Mouse (Mus musculus): Measurements from ENCODE around the gene Uhrf2.

The Uhrf2 gene

GRCm38 (mm10) chr19:30029894-30030635 lies at the start of gene Uhrf2:
Gene Uhrf2, plus strand, starts transcription at chr19:30030513.
- WGBS: 1% methylated on average over 74 of the region's 74 CpGs

DNA sequence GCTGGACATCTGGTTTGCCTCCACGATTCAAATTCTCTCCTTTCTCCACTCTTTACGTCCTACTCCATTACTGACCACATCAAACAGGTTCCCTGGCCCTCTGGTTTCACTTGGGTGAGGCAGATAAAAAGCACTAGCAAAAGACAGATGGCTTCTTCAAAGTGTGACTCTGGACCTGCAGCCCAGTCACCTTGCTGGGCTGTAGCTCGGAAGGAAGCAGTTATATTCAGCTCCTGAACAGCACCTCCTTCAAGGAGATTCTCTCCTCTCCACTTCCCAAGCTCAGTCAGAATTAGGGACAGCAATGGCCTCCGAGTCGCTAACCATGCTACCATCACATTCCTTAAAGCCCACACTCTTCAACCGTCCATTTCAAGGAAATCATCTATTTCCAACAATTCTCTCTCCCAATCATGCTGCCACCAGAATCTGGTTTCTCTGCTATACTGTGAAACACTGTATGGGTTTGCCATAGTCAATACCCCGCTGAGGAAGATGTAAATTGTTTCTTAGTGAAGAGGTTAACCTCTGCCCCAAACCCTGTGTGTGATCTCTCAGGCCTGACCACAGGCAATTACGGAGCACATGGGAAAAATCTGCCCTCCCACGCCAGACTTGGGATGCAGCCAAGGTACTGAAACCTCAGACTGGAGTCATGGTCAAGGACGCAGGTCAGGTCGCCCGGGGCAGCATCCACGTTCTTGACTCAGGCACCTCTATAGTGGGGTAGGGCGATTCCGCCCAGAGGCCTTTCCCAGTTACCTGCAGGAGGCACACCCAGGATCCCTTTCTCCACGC lies 45.9 kb upstream of the Uhrf2 start:
- 87% methylated on average over 16 of the region's 16 CpGs for WGBS

DNA sequence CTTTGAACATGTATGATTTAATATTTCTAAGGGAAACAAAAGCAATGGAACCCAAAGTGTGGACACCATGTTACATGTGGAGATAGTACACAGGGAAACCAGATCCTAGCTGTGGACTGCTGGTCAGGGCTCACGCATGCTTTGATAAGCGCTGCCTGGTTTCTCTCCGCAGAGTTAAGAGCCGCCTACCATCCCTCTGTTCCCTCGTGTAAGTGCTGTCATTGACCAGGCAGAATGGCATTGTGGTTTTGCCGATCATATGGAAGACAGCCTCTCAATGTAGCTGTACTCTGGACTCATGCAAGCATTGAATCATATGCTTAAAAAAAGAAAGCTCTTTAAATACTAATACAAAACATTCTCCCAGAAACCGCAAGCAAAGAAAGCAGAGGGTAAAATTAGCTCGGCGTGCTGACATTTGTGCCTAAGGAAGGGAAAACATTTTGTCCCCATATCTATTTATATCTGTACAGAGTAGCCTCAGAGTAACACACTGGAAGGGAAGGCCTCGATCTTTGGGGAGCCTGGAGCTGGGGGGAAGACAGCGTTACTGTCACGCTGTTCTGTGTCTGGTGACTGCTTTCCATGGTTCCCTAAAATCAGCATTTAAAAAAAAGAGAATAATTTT lies 43.7 kb upstream of the Uhrf2 start:
- 52% methylated on average over 12 of the region's 12 CpGs for WGBS

DNA sequence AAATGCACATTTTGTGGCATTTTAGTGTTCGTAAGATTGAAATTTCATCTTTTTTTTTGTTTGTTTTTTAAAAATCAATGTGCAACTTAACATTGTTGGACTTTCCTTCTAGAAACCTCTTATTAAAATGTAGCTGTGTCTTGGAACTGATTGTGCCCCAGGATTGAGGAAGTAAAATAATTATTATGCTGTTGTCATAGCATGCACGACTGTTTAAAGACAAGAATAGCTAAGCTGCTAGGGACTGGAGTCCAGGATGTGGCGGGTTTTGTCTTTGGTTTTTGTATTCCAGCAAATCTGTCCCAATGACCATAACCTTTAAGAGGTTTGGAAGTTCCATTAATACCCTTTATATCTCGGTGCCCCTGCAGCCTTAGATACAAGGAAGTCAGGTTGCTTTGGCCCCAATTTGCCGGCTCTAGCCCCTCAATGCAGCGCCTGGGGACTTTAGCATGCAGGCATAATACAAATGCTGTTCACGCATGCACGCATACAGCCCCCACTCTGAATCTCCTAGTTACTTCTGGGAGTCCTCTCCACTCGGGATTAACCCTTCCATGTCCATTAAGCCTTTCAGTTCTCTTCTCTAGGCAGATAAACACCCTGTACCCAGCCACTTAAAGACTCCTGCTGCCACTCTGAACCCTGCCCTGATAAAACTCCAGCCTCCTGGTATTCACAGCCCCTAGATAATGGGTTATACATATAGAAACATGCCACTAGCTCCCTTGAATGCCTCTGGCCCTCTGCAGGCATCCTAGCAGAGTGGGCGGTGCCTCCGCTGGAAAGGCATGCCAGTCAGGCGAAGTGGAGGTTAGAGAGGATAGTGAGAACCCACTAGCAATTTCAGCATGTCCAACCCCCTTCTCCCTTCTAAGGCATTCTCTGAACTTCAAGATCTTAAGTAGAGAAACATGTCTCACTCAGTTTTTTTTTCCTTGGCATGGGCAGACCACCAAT lies 29.6 kb upstream of the Uhrf2 start:
- WGBS: 51% methylated on average over 12 of the region's 12 CpGs

- WGBS: 88% methylated on average over 6 of the region's 6 CpGs
These were observed 28.8 kb upstream of the Uhrf2 start for GRCm38 (mm10) chr19:30001550-30001949.

GRCm38 (mm10) chr19:30003621-30004020 lies 26.7 kb upstream of the Uhrf2 start, which contains the start of gene Trpd52l3:
Gene Trpd52l3, plus strand, starts transcription at chr19:30003790.
- 96% methylated on average over 9 of the region's 9 CpGs for whole genome bisulfite sequencing

- 82% methylated on average over 3 of the region's 3 CpGs for WGBS
These were observed 23.9 kb upstream of the Uhrf2 start for GRCm38 (mm10) chr19:30006371-30006770.

GRCm38 (mm10) chr19:30010520-30011296 lies 19.6 kb upstream of the Uhrf2 start:
- 44% methylated on average over 13 of the region's 13 CpGs for WGBS

DNA sequence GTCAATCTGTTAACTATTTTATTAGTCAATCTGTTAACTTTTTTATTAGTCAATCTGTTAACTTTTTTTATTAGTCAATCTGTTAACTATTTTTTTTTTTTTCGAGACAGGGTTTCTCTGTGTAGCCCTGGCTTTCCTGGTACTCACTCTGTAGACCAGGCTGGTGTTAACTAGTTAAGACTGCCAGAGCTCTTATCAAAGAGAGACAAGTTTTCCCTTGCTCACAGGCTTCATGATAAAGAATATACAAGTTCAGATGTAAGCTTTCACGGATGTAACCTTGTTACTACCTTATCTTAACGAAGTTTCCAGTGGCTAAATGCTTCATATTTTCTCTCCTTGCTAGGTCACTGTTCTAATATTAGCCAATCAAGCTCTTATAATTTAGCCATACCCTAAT lies 16.0 kb upstream of the Uhrf2 start:
- WGBS: 85% methylated on average over 3 of the region's 3 CpGs

- 88% methylated on average over 6 of the region's 6 CpGs for WGBS
These were observed 14.2 kb upstream of the Uhrf2 start for GRCm38 (mm10) chr19:30016156-30016555.

DNA sequence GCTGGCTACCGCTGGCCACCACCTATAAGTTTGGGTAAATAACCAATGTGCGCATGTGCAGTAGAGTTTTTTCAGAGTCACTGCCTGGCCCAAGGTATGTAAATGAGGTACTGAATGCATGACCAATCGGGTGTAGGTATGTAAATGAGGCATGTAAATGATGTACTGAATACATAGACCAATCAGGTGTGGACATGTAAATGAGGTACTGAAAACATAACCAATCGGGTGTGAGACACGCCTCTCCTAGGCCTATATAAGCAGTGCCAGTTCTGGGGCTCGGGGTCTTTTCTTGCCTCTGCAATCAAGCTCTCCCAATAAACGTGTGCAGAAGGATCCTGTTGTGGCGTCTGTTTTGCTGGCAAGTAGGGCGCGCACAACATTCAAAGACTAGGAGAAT lies 6.9 kb upstream of the Uhrf2 start:
- 94% methylated on average over 10 of the region's 10 CpGs for WGBS

- 54% methylated on average over 11 of the region's 11 CpGs for WGBS
These were observed 1.2 kb upstream of the Uhrf2 start for GRCm38 (mm10) chr19:30029002-30029710.

DNA sequence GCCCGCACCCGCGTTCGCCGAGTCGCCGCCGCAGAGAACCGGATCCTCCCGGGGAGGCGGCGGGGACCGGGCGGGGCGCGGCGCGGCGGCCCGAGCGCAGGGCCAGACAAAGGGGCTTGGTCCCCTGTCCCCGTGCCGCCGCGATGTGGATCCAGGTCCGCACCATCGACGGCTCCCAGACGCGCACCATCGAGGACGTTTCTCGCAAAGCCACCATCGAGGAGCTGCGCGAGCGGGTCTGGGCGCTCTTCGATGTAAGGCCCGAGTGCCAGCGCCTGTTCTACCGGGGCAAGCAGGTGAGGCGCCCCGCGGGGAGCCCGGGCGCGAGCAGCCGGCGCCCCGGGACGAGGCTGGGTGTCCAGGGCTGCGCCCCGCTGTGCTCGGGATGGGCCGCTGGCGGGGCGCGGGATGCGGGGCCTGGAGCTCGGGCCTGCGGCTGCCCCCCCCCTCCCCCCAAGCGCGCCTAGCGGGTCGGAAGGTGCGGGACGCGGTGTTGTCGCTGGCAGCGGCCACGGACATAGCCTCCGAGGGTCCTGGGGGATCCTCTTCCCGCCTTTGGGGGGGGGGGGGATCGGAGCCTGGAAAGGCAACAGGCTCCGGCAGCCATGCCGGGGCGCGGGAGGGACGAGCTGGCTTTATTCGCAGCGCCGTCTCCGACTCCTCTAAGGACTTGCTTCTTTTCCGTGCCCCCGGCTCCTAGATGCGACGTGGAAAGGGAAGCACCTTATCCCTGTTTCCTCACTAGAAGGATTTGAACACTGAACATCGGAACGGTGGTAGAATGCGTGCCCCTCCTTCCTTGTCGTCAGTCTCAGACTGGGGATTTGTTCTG lies 539 bp downstream of the Uhrf2 start:
- whole genome bisulfite sequencing: under 1% methylated on average over 92 of the region's 92 CpGs

DNA sequence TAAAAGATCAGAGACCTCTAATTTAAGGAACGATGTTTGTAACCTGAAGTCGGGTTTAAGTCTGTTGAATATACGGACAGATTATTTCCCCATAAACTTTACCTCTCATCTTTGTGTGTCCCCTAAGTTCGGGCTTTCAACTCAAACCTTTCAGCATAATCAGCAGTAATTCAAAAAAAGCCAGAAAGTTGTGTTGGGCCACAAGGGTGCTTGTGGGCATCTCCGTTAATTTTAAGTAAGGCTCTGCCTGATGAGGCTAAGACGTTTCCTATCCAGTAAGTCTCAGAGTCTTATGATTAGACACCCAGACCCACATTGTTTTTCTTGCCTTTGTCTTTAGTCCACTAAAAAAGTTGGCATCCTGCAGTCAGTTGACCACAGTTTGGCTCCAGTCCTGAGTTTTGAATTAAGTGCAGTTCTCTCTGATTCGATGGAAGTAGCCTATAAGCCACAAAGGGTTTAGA lies 1.2 kb downstream of the Uhrf2 start:
- under 1% methylated on average over 7 of the region's 7 CpGs for WGBS

GRCm38 (mm10) chr19:30032206-30032605 lies 1.9 kb downstream of the Uhrf2 start:
- WGBS: 62% methylated on average over 3 of the region's 3 CpGs

DNA sequence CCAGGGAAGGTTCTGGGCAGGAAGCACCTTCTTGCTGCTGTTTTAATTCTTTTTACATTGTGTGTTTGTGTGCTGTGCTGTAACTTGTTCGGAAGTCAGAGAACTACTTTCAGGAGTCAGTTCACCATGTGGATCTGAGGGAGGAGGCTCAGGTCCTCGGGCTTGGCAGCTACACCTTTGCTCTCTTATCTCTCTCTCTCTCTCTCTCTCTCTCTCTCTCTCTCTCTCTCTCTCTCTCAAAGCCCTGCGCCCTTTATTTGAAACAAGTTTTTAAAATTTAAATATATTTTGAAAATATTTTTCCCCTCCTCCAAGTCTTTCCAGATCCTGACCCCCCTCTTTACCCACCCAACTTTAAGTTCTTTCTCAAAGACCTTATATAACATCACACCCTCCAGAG lies 5.0 kb downstream of the Uhrf2 start:
- WGBS: 73% methylated on average over 3 of the region's 3 CpGs

DNA sequence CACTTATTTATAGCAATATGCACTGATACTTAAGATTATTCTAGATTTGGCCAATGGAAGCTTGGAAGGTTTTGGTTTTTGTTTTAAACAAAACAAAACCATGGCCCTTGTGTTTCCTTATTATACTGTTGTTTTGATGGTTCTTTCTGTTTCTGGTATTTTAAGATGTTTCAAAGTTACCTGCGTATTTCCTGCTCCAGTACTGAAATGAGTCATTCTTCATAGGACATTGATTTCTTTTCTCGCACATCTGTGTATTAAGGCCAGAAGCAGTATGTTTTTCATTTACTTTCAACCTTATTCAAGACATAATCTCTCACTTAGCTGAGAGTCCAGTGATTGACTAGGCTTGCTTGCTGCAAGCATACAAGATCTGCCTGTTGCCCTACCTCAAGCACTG lies 13.4 kb downstream of the Uhrf2 start:
- WGBS: 91% methylated on average over 2 of the region's 2 CpGs

DNA sequence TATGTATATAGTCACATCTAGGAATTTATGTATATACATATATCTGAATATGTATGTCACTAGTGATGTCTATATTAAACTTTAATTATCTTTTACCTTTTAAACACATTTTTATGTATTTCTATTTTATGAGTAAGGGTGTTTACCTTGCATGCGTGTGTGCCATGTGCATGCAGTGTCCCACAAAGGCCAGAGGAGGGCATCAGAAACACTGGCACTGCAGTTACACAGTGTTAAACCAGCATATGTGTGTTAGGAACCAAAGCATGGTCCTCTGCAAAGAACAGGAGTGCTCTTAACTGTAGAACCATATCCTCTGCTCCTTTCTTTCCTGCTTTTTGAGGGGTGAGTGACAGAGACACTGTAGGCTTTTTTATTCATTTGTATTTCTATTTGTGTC lies 14.3 kb downstream of the Uhrf2 start:
- WGBS: 98% methylated on average over 1 of the region's 1 CpGs

DNA sequence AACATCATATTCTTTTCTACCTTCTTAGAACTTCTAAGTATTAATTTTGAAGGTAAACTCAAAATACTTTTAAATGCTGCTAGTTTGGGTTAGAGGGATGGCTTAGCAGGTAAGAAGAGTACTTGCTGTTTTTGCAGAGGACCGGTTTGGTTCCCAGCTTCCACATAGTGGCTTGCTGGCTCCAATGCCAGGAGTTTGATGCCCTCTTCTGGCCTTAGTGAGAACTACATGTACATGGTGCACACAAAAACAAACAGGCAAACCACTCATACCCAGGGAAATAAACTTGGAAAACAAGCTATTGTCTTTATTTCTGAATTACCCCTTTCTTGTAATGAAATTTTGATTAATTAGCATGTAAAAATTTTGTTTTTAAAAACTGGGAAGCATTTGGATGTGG lies 15.5 kb downstream of the Uhrf2 start:
- WGBS: 71% methylated on average over 1 of the region's 1 CpGs
